Comparison of ENCODE assay signal across 9 mouse cellular contexts in the genomic region with DNA sequence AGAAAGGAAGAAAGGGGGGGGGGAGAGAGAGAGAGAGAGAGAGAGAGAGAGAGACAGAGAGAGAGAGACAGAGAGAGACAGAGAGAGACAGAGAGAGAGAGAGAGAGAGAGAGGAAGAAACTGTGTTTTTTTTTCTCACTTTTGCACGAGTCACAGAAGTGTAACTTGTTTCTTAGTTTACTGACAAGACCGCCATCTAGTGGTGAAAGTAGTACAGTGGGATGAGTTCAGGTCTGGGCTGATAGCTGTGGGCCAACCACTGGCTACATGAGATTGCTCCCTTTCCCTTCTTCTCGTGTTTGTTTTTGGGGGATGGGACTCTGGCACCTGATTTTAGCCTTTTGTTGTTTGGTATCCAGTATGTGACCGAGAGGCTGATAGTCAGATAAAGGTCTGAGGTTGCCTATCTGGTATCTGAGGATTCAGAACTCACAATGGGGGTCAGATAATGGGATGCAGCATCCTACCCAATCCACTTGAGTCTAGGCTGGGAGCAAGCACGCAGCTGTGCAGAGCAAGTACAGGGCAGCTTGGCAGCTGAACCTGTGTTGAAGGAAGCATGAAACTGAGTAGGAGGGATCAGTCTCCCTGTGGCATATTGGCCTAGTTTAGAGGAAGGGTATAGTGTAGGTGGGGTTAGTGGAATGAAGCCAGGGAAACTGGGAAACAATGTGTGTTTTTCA. TPM values are rescaled to one million over a fixed set of nuclear protein-coding genes. Genes with fewer than 3 reads are reported as not detected.
DNase-seq lines count a peak whose midpoint lies in the region; ATAC-seq and TF ChIP-seq lines count a peak whose summit lies in the region.
"Had no signal": no experiment of that assay in that cellular context is flagged by ENCODE, and none has a peak within 500 bp of the region (broad histone marks: within the 10 kb centered on the region; RNA-seq: fewer than 3 reads in every experiment).

No protein-coding gene starts in this region.

- no peaks in the 10 kb centered on the region for H3K4me1 ChIP-seq in cerebellum, adult 2 months (ENCODE audit: control insufficient read depth, insufficient read depth, low read length)
- H3K4me1 ChIP-seq in kidney, embryonic 16.5 days (ENCODE audit: insufficient read depth, low read length), result no peaks in the 10 kb centered on the region
- H3K4me1 ChIP-seq in spleen, adult 2 months (ENCODE audit: control insufficient read depth, insufficient read depth, insufficient read length), result no peaks in the 10 kb centered on the region

- peak; percentile 62; the same call in 1 of the 2 replicates for TF ChIP-seq CTCF in cerebellum, adult 2 months (IDR thresholded peaks at IDR 0.05; ENCODE audit: borderline replicate concordance, insufficient read depth, low read depth, low read length)
- peak; percentile 33 for TF ChIP-seq CTCF in C2C12 (IDR thresholded peaks at IDR 0.05; ENCODE audit: control insufficient read depth, insufficient read depth, insufficient read length)
- peak; percentile 35; the same call in 1 of the 2 replicates for TF ChIP-seq CTCF in spleen, adult 2 months (IDR thresholded peaks at IDR 0.05; ENCODE audit: extremely low read depth, insufficient read depth, insufficient read length, insufficient replicate concordance)

- no peak overlapping the region for H3K9ac ChIP-seq in kidney, embryonic 16.5 days (replicated peaks; ENCODE audit: low read length)

- peaks cover 94% of the 10 kb centered on the region for H3K36me3 ChIP-seq in C2C12 (ENCODE audit: control insufficient read depth, insufficient read depth)
- peaks cover 25% of the 10 kb centered on the region for H3K36me3 ChIP-seq in kidney, embryonic 16.5 days (ENCODE audit: insufficient read depth, low read length)
- H3K36me3 ChIP-seq in spleen, adult 2 months (ENCODE audit: control insufficient read depth, insufficient read depth, low read length), result peaks cover 1% of the 10 kb centered on the region

- no peak overlapping the region for H3K4me3 ChIP-seq in cerebellum, adult 2 months (replicated peaks; ENCODE audit: insufficient read depth, low read depth, low read length)
- no peak overlapping the region for H3K4me3 ChIP-seq in C2C12 (ENCODE audit: insufficient read depth, poor library complexity, severe bottlenecking)
- no peak overlapping the region for H3K4me3 ChIP-seq in kidney, embryonic 16.5 days (ENCODE audit: low read length)
- no peak overlapping the region for H3K4me3 ChIP-seq in spleen, adult 2 months (ENCODE audit: extremely low read depth, insufficient read depth, insufficient read length)
- H3K4me3 ChIP-seq: myocyte had no signal

- TF ChIP-seq POLR2A in cerebellum, adult 2 months (IDR thresholded peaks at IDR 0.05; ENCODE audit: borderline replicate concordance, insufficient read depth, low read length), result no peak
- no peak for TF ChIP-seq POLR2A in spleen, adult 2 months (IDR thresholded peaks at IDR 0.05; ENCODE audit: low read depth, low read length)

- no peak overlapping the region for H3K27ac ChIP-seq in cerebellum, adult 2 months (ENCODE audit: insufficient read depth, low read length)
- H3K27ac ChIP-seq in kidney, embryonic 16.5 days (ENCODE audit: low read length), result no peak overlapping the region
- H3K27ac ChIP-seq in spleen, adult 2 months (ENCODE audit: insufficient read depth, low read length), result no peak overlapping the region

- H3K27me3 ChIP-seq in cerebellum, adult 2 months (ENCODE audit: control insufficient read depth, insufficient read depth, low read length), result no peaks in the 10 kb centered on the region
- no peaks in the 10 kb centered on the region for H3K27me3 ChIP-seq in C2C12 (ENCODE audit: control insufficient read depth, insufficient read depth, insufficient read length)
- H3K27me3 ChIP-seq in kidney, embryonic 16.5 days (ENCODE audit: insufficient read depth, low read length), result no peaks in the 10 kb centered on the region
- H3K27me3 ChIP-seq in spleen, adult 2 months (ENCODE audit: control insufficient read depth, insufficient read depth, low read length), result no peaks in the 10 kb centered on the region

- no peaks in the 10 kb centered on the region for H3K79me3 ChIP-seq in C2C12 (ENCODE audit: low read depth)

- DNase-seq in cerebellum, adult 2 months, result peak in 1 of 2 experiments; percentile 34
- no peak for DNase-seq in cerebellum, adult 11-12 months
- peak; percentile 79 for DNase-seq in c-Kit-positive CD71-positive TER-119-positive erythroid progenitor cells, embryonic 14.5 days (ENCODE audit: low spot score)
- DNase-seq in lung, postnatal 10 days, result peak; percentile 79
- peak; percentile 26 to 55 for DNase-seq in spleen, adult 2 months (ENCODE audit: low read depth in 1 of 2, low spot score in 2 of 2)

- H3ac ChIP-seq in C2C12 (ENCODE audit: control insufficient read depth, insufficient read length, low read depth), result no peak overlapping the region

- H3K4me2 ChIP-seq in kidney, embryonic 16.5 days (replicated peaks; ENCODE audit: low read depth, low read length), result no peak overlapping the region

- no peaks in the 10 kb centered on the region for H3K9me3 ChIP-seq in kidney, embryonic 16.5 days (ENCODE audit: low read length)

- ATAC-seq in granulocyte monocyte progenitor cell, adult 5-6 weeks (replicated peaks; ENCODE audit: poor library complexity, severe bottlenecking), result peak; percentile 99
- peak; percentile 77; the same call in 1 of the 2 replicates for ATAC-seq in kidney, embryonic 16.5 days (ENCODE audit: low FRiP score, low TSS enrichment)

- no peaks in the 10 kb centered on the region for H3K79me2 ChIP-seq in C2C12 (ENCODE audit: control insufficient read depth, insufficient read depth)

- WGBS in cerebellum, adult 2 months, result 23% methylated on average over 5 of the region's 5 CpGs
- WGBS in kidney, embryonic 16.5 days, result 32% methylated on average over 5 of the region's 5 CpGs
- WGBS in spleen, adult 2 months, result 36% methylated on average over 5 of the region's 5 CpGs

TF ChIP-seq in C2C12, 6 proteins besides CTCF, POLR2A, EP300 and RAD21:
- TF ChIP-seq FOSL1 (IDR thresholded peaks at IDR 0.05; ENCODE audit: insufficient read depth, low read length, poor library complexity, severe bottlenecking) (no peak), MYOD1 (IDR thresholded peaks at IDR 0.05; ENCODE audit: control insufficient read depth, insufficient read length, low read depth) (no peak)

RNA-seq across cellular contexts. Expression of a gene that starts 12.8 kb away (rescaled TPM):
- polyA plus RNA-seq in cerebellum, adult 2 months (2012; rRNA removed), result 8.9 and 9.0 TPM in 2 replicates
- polyA plus RNA-seq in C2C12 (2012; fragmentation: generic; extraction: Trizol), result 2.3 TPM
- total RNA-seq in granulocyte monocyte progenitor cell, adult 5-6 weeks (2014; fragmentation: Nextera tagmentation), result 2.7 and 4.0 TPM in 2 replicates
- 1.9 and 3.6 TPM in 2 replicates for total RNA-seq in granulocyte monocyte progenitor cell, adult 5-6 weeks (2017)
- polyA plus RNA-seq in kidney, embryonic 16.5 days (2015; fragmentation: Nextera tagmentation; extraction: Ambion mirVana), result 20.5 and 20.6 TPM in 2 replicates
- 0.28 and 0.32 TPM in 2 replicates for polyA plus RNA-seq in spleen, adult 2 months (2012; rRNA removed)

RNA-seq across cellular contexts. Expression of a gene that starts 44.3 kb away (rescaled TPM):
- polyA plus RNA-seq in cerebellum, adult 2 months (2012; rRNA removed), result 3.5 and 4.0 TPM in 2 replicates
- 2.8 TPM for polyA plus RNA-seq in C2C12 (2012; fragmentation: generic; extraction: Trizol)
- total RNA-seq in granulocyte monocyte progenitor cell, adult 5-6 weeks (2014; fragmentation: Nextera tagmentation), result 24.9 and 25.0 TPM in 2 replicates
- total RNA-seq in granulocyte monocyte progenitor cell, adult 5-6 weeks (2017), result 33.6 and 46.7 TPM in 2 replicates
- 4.9 and 5.2 TPM in 2 replicates for polyA plus RNA-seq in kidney, embryonic 16.5 days (2015; fragmentation: Nextera tagmentation; extraction: Ambion mirVana)
- polyA plus RNA-seq in spleen, adult 2 months (2012; rRNA removed), result 0.54 and 0.56 TPM in 2 replicates
